Mouse (Mus musculus): Measurements from ENCODE around the gene Wfikkn1. TPM values are rescaled to one million over a fixed set of nuclear protein-coding genes. Genes with fewer than 3 reads are reported as not detected.
"Not testable (repeated sequence)": the region's sequence is repeated elsewhere in the genome, so short reads cannot be mapped to it uniquely, and the experiment has no call there.

Wfikkn1 gene
- polyA plus RNA-seq, 1 experiment from 2014 or later: 0.51 TPM

DNA sequence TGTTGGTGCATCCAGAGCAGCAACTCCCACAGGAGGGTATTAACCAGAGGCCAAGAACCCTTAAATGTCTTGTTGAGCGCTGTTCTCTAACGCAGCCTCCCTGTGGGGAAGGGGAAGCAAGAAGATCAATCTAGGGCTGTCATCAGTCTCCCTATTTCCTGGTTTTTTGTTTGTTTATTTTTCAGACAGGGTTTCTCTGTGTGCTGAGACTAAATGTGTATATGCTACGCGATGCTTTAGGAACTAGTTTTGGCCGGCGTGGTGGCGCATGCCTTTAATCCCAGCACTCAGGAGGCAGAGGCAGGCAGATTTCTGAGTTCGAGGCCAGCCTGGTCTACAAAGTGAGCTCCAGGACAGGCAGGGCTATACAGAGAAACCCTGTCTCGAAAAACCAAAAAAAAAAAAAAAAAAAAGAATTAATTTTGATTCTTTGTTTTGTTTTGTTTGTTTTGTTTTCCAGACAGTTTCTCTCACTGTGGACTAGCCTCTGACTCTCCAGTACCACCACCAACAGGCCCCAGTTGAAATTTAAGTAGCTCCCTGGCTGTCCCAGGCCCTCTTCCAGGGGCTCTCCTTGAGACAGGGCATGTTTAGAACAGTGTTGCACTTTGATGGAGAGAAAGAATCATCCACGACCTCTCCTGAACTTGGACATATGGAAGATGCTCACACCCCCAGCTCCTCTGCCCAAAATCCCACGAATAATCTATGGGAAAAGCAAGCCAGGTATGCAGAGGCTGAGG, 7.1 kb downstream of the Wfikkn1 start:
- no peak for TF ChIP-seq CTCF (IDR thresholded peaks at IDR 0.05; ENCODE audit: low read depth)
- Histone ChIP-seq H3K36me3 (ENCODE audit: insufficient read depth, low read length) (0 out of 2 replicates have a peak, but pooled peaks cover 4% of the 10 kb centered on the region), H3K4me1 (replicated peaks; ENCODE audit: insufficient read depth, low read length) (peaks cover 13% of the 10 kb centered on the region), H3K9ac (ENCODE audit: low read depth, low read length) (no peak overlapping the region), H3K4me2 (ENCODE audit: low read length) (peak overlapping the region; percentile 73), H3K9me3 (replicated peaks; ENCODE audit: low read length) (no peaks in the 10 kb centered on the region), H3K27ac (peak overlapping the region; percentile 84), H3K4me3 (replicated peaks; ENCODE audit: low read depth, low read length) (no peak overlapping the region), H3K27me3 (ENCODE audit: insufficient read depth, low read length) (no peaks in the 10 kb centered on the region)
- 74% methylated on average over 11 of the region's 11 CpGs for WGBS
- ATAC-seq (replicated peaks; ENCODE audit: low FRiP score, low read depth) (no peak), DNase-seq (ENCODE audit: low spot score) (no peak)

DNA sequence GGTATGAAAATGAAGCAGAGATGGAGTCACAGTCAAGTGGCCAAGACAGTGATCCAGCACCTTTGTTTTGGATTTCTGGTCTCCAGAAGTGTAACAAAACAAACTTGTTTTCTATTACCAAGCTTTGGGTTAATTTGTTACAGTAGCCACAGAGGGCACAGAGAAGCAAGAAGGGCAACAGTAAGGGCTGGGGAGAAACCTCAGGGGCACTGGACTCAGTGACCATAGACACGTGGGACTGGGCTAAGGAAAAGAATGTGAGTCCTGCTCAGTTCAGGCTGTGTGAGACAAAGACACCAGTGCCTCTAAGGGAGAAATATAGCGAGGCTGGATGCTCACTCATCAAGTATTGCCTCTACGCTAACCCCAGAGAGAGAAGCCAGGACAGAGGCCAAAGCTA, 8.0 kb downstream of the Wfikkn1 start:
- Histone ChIP-seq H3K9ac (ENCODE audit: low read depth, low read length) (no peak overlapping the region), H3K4me2 (ENCODE audit: low read length) (no peak overlapping the region), H3K4me1 (replicated peaks; ENCODE audit: insufficient read depth, low read length) (peaks cover 17% of the 10 kb centered on the region), H3K27ac (peak overlapping the region; percentile 47; the same call in 1 of the 2 replicates), H3K4me3 (replicated peaks; ENCODE audit: low read depth, low read length) (no peak overlapping the region), H3K9me3 (replicated peaks; ENCODE audit: low read length) (no peaks in the 10 kb centered on the region), H3K36me3 (ENCODE audit: insufficient read depth, low read length) (no peaks in the 10 kb centered on the region), H3K27me3 (ENCODE audit: insufficient read depth, low read length) (no peaks in the 10 kb centered on the region)
- 79% methylated on average over 3 of the region's 3 CpGs for WGBS
- no peak for DNase-seq (ENCODE audit: low spot score)
- no peak for ATAC-seq (replicated peaks; ENCODE audit: low FRiP score, low read depth)
- TF ChIP-seq CTCF (IDR thresholded peaks at IDR 0.05; ENCODE audit: low read depth): no peak

DNA sequence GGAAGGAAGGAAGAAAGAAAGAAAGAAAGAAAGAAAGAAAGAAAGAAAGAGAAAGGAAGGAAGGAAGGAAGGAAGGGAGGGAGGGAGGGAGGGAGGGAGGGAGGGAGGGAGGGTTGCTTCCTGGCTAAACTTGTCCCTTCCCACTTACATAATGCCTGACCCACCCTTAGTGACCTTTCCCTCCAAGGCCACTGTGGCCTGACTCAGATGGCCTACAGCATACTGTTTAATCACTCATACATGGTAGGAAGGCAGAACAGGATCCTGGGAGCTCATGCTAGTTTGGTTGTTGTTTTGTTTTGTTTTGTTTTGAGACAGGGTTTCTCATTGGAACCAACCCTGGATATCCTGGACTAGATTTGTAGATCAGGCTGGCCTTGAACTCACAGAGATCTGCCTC, 9.1 kb downstream of the Wfikkn1 start:
- peaks cover 20% of the 10 kb centered on the region for H3K4me1 ChIP-seq (replicated peaks; ENCODE audit: insufficient read depth, low read length)
- not testable (repeated sequence) for H3K27me3 ChIP-seq (ENCODE audit: insufficient read depth, low read length); H3K27ac ChIP-seq; H3K4me2 ChIP-seq (ENCODE audit: low read length); H3K9ac ChIP-seq (ENCODE audit: low read depth, low read length); H3K36me3 ChIP-seq (ENCODE audit: insufficient read depth, low read length); DNase-seq (ENCODE audit: low spot score); H3K9me3 ChIP-seq (replicated peaks; ENCODE audit: low read length); H3K4me3 ChIP-seq (replicated peaks; ENCODE audit: low read depth, low read length); ATAC-seq (replicated peaks; ENCODE audit: low FRiP score, low read depth)

DNA sequence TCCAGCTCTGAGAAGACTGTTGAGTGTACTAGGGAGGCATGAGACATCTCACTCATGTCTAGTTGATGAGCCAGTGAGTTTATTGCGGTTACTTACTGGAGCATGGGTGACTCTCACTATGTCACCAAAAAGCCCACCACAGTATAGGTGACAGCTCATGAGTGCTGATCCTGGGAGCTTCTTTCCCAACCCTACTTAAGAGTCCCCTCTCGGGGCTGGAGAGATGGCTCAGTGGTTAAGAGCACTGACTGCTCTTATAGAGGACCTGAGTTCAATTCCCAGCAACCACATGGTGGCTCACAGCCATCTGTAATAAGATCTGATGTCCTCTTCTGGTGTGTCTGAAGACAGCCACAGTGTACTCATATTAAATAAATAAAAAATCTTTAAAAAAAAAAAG, 10.7 kb downstream of the Wfikkn1 start:
- TF ChIP-seq CTCF (IDR thresholded peaks at IDR 0.05; ENCODE audit: low read depth): no peak
- Histone ChIP-seq H3K4me1 (replicated peaks; ENCODE audit: insufficient read depth, low read length) (peaks cover 12% of the 10 kb centered on the region), H3K4me3 (replicated peaks; ENCODE audit: low read depth, low read length) (no peak overlapping the region), H3K9me3 (replicated peaks; ENCODE audit: low read length) (no peaks in the 10 kb centered on the region), H3K4me2 (ENCODE audit: low read length) (no peak overlapping the region), H3K27me3 (ENCODE audit: insufficient read depth, low read length) (no peaks in the 10 kb centered on the region), H3K27ac (no peak overlapping the region), H3K36me3 (ENCODE audit: insufficient read depth, low read length) (no peaks in the 10 kb centered on the region), H3K9ac (ENCODE audit: low read depth, low read length) (no peak overlapping the region)
- WGBS: 81% methylated on average over 2 of the region's 2 CpGs
- ATAC-seq (replicated peaks; ENCODE audit: low FRiP score, low read depth) (no peak), DNase-seq (ENCODE audit: low spot score) (no peak)

DNA sequence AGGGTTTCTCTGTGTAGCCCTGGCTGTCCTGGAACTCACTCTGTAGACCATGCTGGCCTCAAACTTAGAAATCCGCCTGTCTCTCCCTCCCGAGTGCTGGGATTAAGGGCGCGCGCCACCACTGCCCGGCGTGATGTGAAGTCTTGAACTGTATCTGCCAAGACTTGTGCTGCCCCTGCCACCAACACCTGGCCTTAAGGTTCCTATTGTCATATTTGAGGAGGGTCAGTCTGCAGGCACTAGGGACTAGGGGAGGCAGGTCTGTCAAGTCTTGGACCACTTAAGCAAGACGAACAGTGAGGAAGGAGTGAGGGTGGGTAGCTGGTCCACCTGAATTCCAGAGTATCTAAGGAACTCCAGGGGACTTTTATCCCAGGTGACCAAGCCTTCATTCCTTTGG, 11.2 kb downstream of the Wfikkn1 start:
- no peak for ATAC-seq (replicated peaks; ENCODE audit: low FRiP score, low read depth)
- H3K9ac ChIP-seq (ENCODE audit: low read depth, low read length): no peak overlapping the region

DNA sequence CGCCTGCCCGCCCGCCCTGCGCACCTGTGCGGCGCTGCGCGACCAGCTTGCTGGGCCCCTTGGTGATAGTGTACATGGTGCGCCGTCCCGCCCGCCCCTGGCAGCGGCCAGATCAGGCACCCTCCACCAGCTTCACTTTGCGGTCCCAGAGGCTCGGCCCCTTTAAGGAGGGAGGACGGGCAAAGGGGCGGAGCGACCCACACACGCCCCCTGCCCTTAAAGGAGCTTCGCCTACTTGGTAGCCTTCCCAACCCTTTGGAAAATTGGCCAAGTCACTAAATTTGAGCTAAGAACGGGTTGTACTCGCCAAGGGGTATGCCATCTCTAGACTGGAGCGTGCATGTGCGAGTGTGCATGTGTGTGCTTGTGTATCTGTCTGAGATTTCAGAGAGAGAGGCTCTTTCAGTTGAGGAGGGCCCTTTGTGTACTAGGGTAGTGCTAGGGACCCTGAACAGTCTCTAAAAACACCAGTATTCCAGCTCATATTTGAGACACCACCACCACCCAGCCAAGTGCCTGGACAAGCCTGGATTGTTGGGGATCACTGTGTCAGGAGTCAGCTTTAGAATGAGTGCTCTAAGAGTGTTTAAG, 12.0 kb downstream of the Wfikkn1 start, which contains the start of gene Mcrip2:
Gene Mcrip2 (minus strand): TSS at position 164 of the 591 bp plus-strand sequence.
- Histone ChIP-seq H3K4me1 (replicated peaks; ENCODE audit: insufficient read depth, low read length) (peaks cover 12% of the 10 kb centered on the region), H3K36me3 (ENCODE audit: insufficient read depth, low read length) (no peaks in the 10 kb centered on the region), H3K27me3 (ENCODE audit: insufficient read depth, low read length) (no peaks in the 10 kb centered on the region), H3K27ac (peak within 1 kb of the TSS; percentile 94), H3K4me2 (ENCODE audit: low read length) (peak within 1 kb of the TSS; percentile 97), H3K9ac (ENCODE audit: low read depth, low read length) (peak within 1 kb of the TSS; percentile 85), H3K9me3 (replicated peaks; ENCODE audit: low read length) (no peaks in the 10 kb centered on the region), H3K4me3 (replicated peaks; ENCODE audit: low read depth, low read length) (peak within 1 kb of the TSS; percentile 83)
- under 1% methylated on average over 24 of the region's 24 CpGs for WGBS
- ATAC-seq (replicated peaks; ENCODE audit: low FRiP score, low read depth) (peak; percentile 80), DNase-seq (ENCODE audit: low spot score) (peak; percentile 94)
- peak; percentile 38; the same call in 1 of the 2 replicates for TF ChIP-seq CTCF (IDR thresholded peaks at IDR 0.05; ENCODE audit: low read depth)

More for the DNA sequence above, 11.2 kb downstream of the Wfikkn1 start:
- WGBS: 86% methylated on average over 8 of the region's 8 CpGs
- H3K4me1 ChIP-seq (replicated peaks; ENCODE audit: insufficient read depth, low read length): peaks cover 12% of the 10 kb centered on the region
- TF ChIP-seq CTCF (IDR thresholded peaks at IDR 0.05; ENCODE audit: low read depth): no peak
- H3K27ac ChIP-seq: no peak overlapping the region
- no peak overlapping the region for H3K4me3 ChIP-seq (replicated peaks; ENCODE audit: low read depth, low read length)
- H3K27me3 ChIP-seq (ENCODE audit: insufficient read depth, low read length): no peaks in the 10 kb centered on the region
- H3K4me2 ChIP-seq (ENCODE audit: low read length): no peak overlapping the region
- H3K9me3 ChIP-seq (replicated peaks; ENCODE audit: low read length): no peaks in the 10 kb centered on the region
- no peaks in the 10 kb centered on the region for H3K36me3 ChIP-seq (ENCODE audit: insufficient read depth, low read length)
- DNase-seq (ENCODE audit: low spot score): no peak

Measured in kidney, postnatal 0 days (tissue).